Mouse (Mus musculus) ES-Bruce4 (cell line): ENCODE measurements around the gene Tnfrsf25. TPM values are rescaled to one million over a fixed set of nuclear protein-coding genes. Genes with fewer than 3 reads are reported as not detected.

Experiments
- H3K27ac ChIP-seq: 2 replicates; pipeline ENCODE4 v1.5.1; 2012; ENCODE audit warnings: low read length, inconsistent platforms; ENCODE audit not compliant: insufficient read depth
- H3K27me3 ChIP-seq: 2 replicates; pipeline ENCODE4 v1.6.1; 2012; ENCODE audit warnings: mild to moderate bottlenecking, low read length, inconsistent platforms; ENCODE audit not compliant: control insufficient read depth, poor library complexity, insufficient read depth, severe bottlenecking
- H3K36me3 ChIP-seq: 2 replicates; pipeline ENCODE4 v1.6.1; 2012; ENCODE audit warnings: inconsistent platforms, mild to moderate bottlenecking, low read length, moderate library complexity; ENCODE audit not compliant: control insufficient read depth, poor library complexity, insufficient read depth, severe bottlenecking
- H3K4me1 ChIP-seq: one replicate; pipeline ENCODE4 v1.8.1; 2011; ENCODE audit warnings: low read length; ENCODE audit not compliant: control insufficient read depth, insufficient read depth
- H3K4me3 ChIP-seq: 2 replicates; pipeline ENCODE4 v1.5.1; 2011; ENCODE audit warnings: low read depth, mild to moderate bottlenecking, low read length
- H3K9ac ChIP-seq: 2 replicates; pipeline ENCODE4 v1.6.1; 2012; ENCODE audit warnings: low read depth, mild to moderate bottlenecking, inconsistent platforms; ENCODE audit not compliant: poor library complexity, severe bottlenecking
- H3K9me3 ChIP-seq: replicated peaks from 2 replicates; pipeline ENCODE4 v1.6.1; 2012; ENCODE audit warnings: mild to moderate bottlenecking, low read length, inconsistent platforms; ENCODE audit not compliant: control insufficient read depth, poor library complexity, insufficient read depth, severe bottlenecking
- CTCF ChIP-seq: IDR thresholded peaks from one replicate; pipeline ENCODE4 v1.8.1; 2011; ENCODE audit warnings: low read depth, low read length
- EP300 ChIP-seq: IDR thresholded peaks from 2 replicates; pipeline ENCODE4 v1.6.1; 2011; ENCODE audit warnings: low read depth, low read length; ENCODE audit not compliant: insufficient read depth
- POLR2A ChIP-seq: IDR thresholded peaks from one replicate; pipeline ENCODE4 v1.8.1; 2011; ENCODE audit warnings: low read length; ENCODE audit not compliant: insufficient read depth
- polyA plus RNA-seq: library from polyadenylated mRNA; stranded (reverse); fragments of >200 nt; gene quantifications from 2 replicates; pipeline ENCODE4 v1.2.4, GENCODE M21; 2011; ENCODE audit warnings: low read depth; ENCODE audit not compliant: missing spikeins, insufficient read depth, insufficient read length

The Tnfrsf25 gene
- polyA plus RNA-seq, 1 experiment = 2.0 TPM

DNA sequence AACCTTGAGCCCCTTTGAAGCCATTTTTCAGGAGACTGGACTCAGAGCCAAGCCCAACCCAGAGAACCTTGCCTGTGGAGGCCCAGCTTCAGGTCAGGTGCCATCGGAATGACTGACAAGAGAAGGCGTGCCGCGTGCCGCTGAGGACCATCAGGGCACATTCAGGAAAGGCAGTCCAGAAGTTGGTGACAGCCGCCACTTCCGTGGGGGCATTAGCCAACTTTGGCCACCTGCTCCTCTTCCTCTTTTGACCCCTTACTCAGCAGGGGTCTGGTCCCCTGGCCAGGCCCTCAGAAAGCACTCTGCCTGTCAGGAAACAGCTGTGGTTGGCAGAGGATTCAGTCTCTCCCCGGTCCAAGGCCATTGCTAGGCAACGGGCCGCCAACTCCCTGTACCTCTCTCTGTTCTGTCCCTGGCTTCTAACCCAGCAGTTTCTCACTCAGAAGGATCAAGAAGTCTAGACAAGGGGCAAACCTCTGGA is 43.6 kb upstream of the Tnfrsf25 start, which contains the start of gene Plekhg5:
Plekhg5 (plus strand) TSS at position 378 of the 481 bp plus-strand sequence.
- TF ChIP-seq EP300 (no peak), CTCF (no peak), POLR2A (no peak)
- Histone ChIP-seq H3K36me3 (no peaks in the 10 kb centered on the region), H3K9me3 (no peaks in the 10 kb centered on the region), H3K4me3 (no peak within 1 kb of the TSS), H3K27me3 (no peaks in the 10 kb centered on the region), H3K4me1 (no peaks in the 10 kb centered on the region), H3K9ac (no peak within 1 kb of the TSS), H3K27ac (no peak within 1 kb of the TSS)

GRCm38 (mm10) chr4:152072655-152073054 is 43.1 kb upstream of the Tnfrsf25 start:
- Histone ChIP-seq H3K27me3 (no peaks in the 10 kb centered on the region), H3K36me3 (no peaks in the 10 kb centered on the region), H3K27ac (no peak overlapping the region), H3K4me3 (no peak overlapping the region), H3K4me1 (no peaks in the 10 kb centered on the region), H3K9ac (no peak overlapping the region), H3K9me3 (no peaks in the 10 kb centered on the region)
- no peak for TF ChIP-seq EP300
- no peak for TF ChIP-seq CTCF
- no peak for TF ChIP-seq POLR2A

DNA sequence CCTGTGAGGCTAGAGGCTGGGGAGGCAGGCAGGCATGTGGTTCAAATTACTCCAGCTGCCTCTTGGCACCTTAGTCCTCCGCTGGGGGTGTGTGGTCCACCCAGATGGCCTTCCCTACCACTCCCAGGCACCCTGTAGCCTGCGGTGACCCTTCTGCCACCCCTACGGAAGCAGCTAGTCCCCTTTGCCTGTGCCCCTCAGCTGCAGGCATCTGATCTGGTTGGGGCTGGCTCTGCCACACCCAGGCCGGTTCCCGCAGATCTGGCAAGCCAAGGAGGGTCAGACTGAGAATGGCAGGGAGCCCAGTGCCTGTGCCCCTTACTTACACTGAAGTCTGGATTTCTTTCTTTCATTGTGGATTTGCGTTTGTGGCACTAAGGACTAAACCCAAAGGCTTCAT is 42.0 kb upstream of the Tnfrsf25 start:
- no peak overlapping the region for H3K27ac ChIP-seq

GRCm38 (mm10) chr4:152074548-152074947 is 41.2 kb upstream of the Tnfrsf25 start:
- Histone ChIP-seq H3K36me3 (no peaks in the 10 kb centered on the region), H3K9ac (no peak overlapping the region), H3K9me3 (no peaks in the 10 kb centered on the region), H3K4me1 (no peaks in the 10 kb centered on the region), H3K27ac (no peak overlapping the region), H3K27me3 (no peaks in the 10 kb centered on the region), H3K4me3 (no peak overlapping the region)
- TF ChIP-seq EP300 = no peak
- TF ChIP-seq POLR2A = no peak
- peak; percentile 64 for TF ChIP-seq CTCF

More for the DNA sequence above, 42.0 kb upstream of the Tnfrsf25 start:
- TF ChIP-seq POLR2A (no peak), CTCF (no peak)
- no peak overlapping the region for H3K4me3 ChIP-seq
- H3K4me1 ChIP-seq = no peaks in the 10 kb centered on the region
- H3K9ac ChIP-seq = no peak overlapping the region
- no peaks in the 10 kb centered on the region for H3K36me3 ChIP-seq
- no peaks in the 10 kb centered on the region for H3K27me3 ChIP-seq
- no peaks in the 10 kb centered on the region for H3K9me3 ChIP-seq

DNA sequence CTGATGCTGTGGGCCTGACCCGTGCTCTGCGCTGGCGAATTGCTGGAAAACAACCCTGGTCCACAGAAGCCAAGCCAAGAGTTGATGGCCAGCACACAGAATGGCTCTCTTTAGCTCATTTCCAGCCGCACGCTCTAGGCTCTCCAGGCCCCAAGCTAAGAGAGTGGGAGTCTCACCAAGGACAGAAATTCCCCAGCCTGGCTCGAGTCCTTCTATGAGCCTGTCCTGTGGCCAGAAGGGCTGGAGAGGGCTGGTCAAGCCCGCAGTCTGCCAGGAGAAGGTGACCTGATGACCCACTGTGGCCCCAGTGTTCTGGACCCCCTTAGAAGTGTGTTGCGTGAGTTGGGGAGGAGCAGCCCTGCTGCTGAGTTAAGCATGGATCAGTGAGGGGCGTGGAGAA is 38.5 kb upstream of the Tnfrsf25 start:
- TF ChIP-seq CTCF (no peak), EP300 (no peak), POLR2A (no peak)
- Histone ChIP-seq H3K9me3 (no peaks in the 10 kb centered on the region), H3K27me3 (no peaks in the 10 kb centered on the region), H3K27ac (no peak overlapping the region), H3K4me1 (no peaks in the 10 kb centered on the region), H3K36me3 (no peaks in the 10 kb centered on the region), H3K9ac (no peak overlapping the region), H3K4me3 (no peak overlapping the region)

DNA sequence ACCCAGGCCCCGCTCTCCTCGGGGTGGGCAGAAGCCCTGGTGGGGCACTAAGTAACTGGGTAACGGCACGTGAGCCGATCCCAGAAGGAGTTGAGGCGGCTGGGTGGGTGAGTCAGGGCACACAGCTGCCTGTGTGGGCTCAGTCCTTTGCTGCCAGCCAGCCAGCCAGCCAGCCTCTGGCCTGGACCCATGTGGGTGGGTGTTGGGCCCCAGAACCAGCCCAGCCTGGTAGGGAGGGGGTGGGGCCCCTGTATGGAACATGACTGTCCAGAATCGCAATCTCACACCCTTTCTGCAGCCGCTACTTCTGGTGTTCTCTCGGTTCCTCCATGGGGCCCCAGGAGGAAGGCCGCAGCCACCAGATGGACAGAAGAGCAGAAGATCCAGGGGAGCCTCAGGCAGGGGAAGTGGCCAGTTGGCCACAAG is 37.6 kb upstream of the Tnfrsf25 start:
- Histone ChIP-seq H3K27me3 (no peaks in the 10 kb centered on the region), H3K4me3 (no peak overlapping the region), H3K9ac (no peak overlapping the region), H3K27ac (no peak overlapping the region), H3K9me3 (no peaks in the 10 kb centered on the region), H3K36me3 (no peaks in the 10 kb centered on the region), H3K4me1 (peaks cover under 1% of the 10 kb centered on the region)
- TF ChIP-seq EP300 = no peak
